Mouse (Mus musculus): Measurements from ENCODE around the gene Rgl1. TPM values are rescaled to one million over a fixed set of nuclear protein-coding genes. Genes with fewer than 3 reads are reported as not detected.

The Rgl1 gene
- polyA plus RNA-seq, 1 experiment: 7.6 TPM

- Histone ChIP-seq H3K27me3 (ENCODE audit: control insufficient read depth, insufficient read depth, insufficient read length) (peaks cover 3% of the 10 kb centered on the region), H3K79me3 (ENCODE audit: low read depth) (no peaks in the 10 kb centered on the region), H3ac (ENCODE audit: control insufficient read depth, insufficient read length, low read depth) (no peak overlapping the region), H3K4me3 (ENCODE audit: insufficient read depth, poor library complexity, severe bottlenecking) (no peak overlapping the region), H3K36me3 (ENCODE audit: control insufficient read depth, insufficient read depth) (no peaks in the 10 kb centered on the region), H3K79me2 (ENCODE audit: control insufficient read depth, insufficient read depth) (no peaks in the 10 kb centered on the region)
- TF ChIP-seq MYOD1 (IDR thresholded peaks at IDR 0.05; ENCODE audit: control insufficient read depth, insufficient read length, low read depth): no peak
Observed at GRCm38 (mm10) chr1:152796683-152797263, 30.6 kb upstream of the Rgl1 start.

GRCm38 (mm10) chr1:152795688-152796255 is 29.6 kb upstream of the Rgl1 start:
- Histone ChIP-seq H3K4me3 (ENCODE audit: insufficient read depth, poor library complexity, severe bottlenecking) (no peak overlapping the region), H3K79me2 (ENCODE audit: control insufficient read depth, insufficient read depth) (no peaks in the 10 kb centered on the region), H3K79me3 (ENCODE audit: low read depth) (no peaks in the 10 kb centered on the region), H3ac (ENCODE audit: control insufficient read depth, insufficient read length, low read depth) (no peak overlapping the region), H3K36me3 (ENCODE audit: control insufficient read depth, insufficient read depth) (no peaks in the 10 kb centered on the region), H3K27me3 (ENCODE audit: control insufficient read depth, insufficient read depth, insufficient read length) (no peaks in the 10 kb centered on the region)
- TF ChIP-seq CTCF (IDR thresholded peaks at IDR 0.05; ENCODE audit: control insufficient read depth, insufficient read depth, insufficient read length) (no peak), USF1 (IDR thresholded peaks at IDR 0.05; ENCODE audit: low read depth) (no peak), MYOD1 (IDR thresholded peaks at IDR 0.05; ENCODE audit: control insufficient read depth, insufficient read length, low read depth) (no peak), CEBPB (IDR thresholded peaks at IDR 0.05; ENCODE audit: low read depth) (no peak), MYOG (IDR thresholded peaks at IDR 0.05; ENCODE audit: control insufficient read depth, extremely low read depth, insufficient read length) (no peak), FOSL1 (IDR thresholded peaks at IDR 0.05; ENCODE audit: insufficient read depth, low read length, poor library complexity, severe bottlenecking) (no peak), MAX (IDR thresholded peaks at IDR 0.05) (no peak)

GRCm38 (mm10) chr1:152793495-152794130 is 27.5 kb upstream of the Rgl1 start:
- no peaks in the 10 kb centered on the region for H3K79me2 ChIP-seq (ENCODE audit: control insufficient read depth, insufficient read depth)
- no peaks in the 10 kb centered on the region for H3K79me3 ChIP-seq (ENCODE audit: low read depth)
- H3K36me3 ChIP-seq (ENCODE audit: control insufficient read depth, insufficient read depth): no peaks in the 10 kb centered on the region
- no peak for TF ChIP-seq CTCF (IDR thresholded peaks at IDR 0.05; ENCODE audit: control insufficient read depth, insufficient read depth, insufficient read length)
- TF ChIP-seq CEBPB (IDR thresholded peaks at IDR 0.05; ENCODE audit: low read depth): no peak
- no peak for TF ChIP-seq USF1 (IDR thresholded peaks at IDR 0.05; ENCODE audit: low read depth)
- no peak for TF ChIP-seq MAX (IDR thresholded peaks at IDR 0.05)
- no peak for TF ChIP-seq FOSL1 (IDR thresholded peaks at IDR 0.05; ENCODE audit: insufficient read depth, low read length, poor library complexity, severe bottlenecking)
- TF ChIP-seq MYOG (IDR thresholded peaks at IDR 0.05; ENCODE audit: control insufficient read depth, extremely low read depth, insufficient read length): no peak
- no peak for TF ChIP-seq MYOD1 (IDR thresholded peaks at IDR 0.05; ENCODE audit: control insufficient read depth, insufficient read length, low read depth)
- no peak overlapping the region for H3ac ChIP-seq (ENCODE audit: control insufficient read depth, insufficient read length, low read depth)
- H3K4me3 ChIP-seq (ENCODE audit: insufficient read depth, poor library complexity, severe bottlenecking): no peak overlapping the region
- H3K27me3 ChIP-seq (ENCODE audit: control insufficient read depth, insufficient read depth, insufficient read length): no peaks in the 10 kb centered on the region

- H3K36me3 ChIP-seq (ENCODE audit: control insufficient read depth, insufficient read depth): no peaks in the 10 kb centered on the region
- H3K79me3 ChIP-seq (ENCODE audit: low read depth): no peaks in the 10 kb centered on the region
- no peak for TF ChIP-seq FOSL1 (IDR thresholded peaks at IDR 0.05; ENCODE audit: insufficient read depth, low read length, poor library complexity, severe bottlenecking)
- no peak for TF ChIP-seq MYOG (IDR thresholded peaks at IDR 0.05; ENCODE audit: control insufficient read depth, extremely low read depth, insufficient read length)
- no peaks in the 10 kb centered on the region for H3K79me2 ChIP-seq (ENCODE audit: control insufficient read depth, insufficient read depth)
- H3K4me3 ChIP-seq (ENCODE audit: insufficient read depth, poor library complexity, severe bottlenecking): no peak overlapping the region
- no peak overlapping the region for H3ac ChIP-seq (ENCODE audit: control insufficient read depth, insufficient read length, low read depth)
- no peaks in the 10 kb centered on the region for H3K27me3 ChIP-seq (ENCODE audit: control insufficient read depth, insufficient read depth, insufficient read length)
Observed at GRCm38 (mm10) chr1:152792736-152793494, 26.8 kb upstream of the Rgl1 start.

- Histone ChIP-seq H3K36me3 (ENCODE audit: control insufficient read depth, insufficient read depth) (no peaks in the 10 kb centered on the region), H3K27me3 (ENCODE audit: control insufficient read depth, insufficient read depth, insufficient read length) (no peaks in the 10 kb centered on the region), H3K4me3 (ENCODE audit: insufficient read depth, poor library complexity, severe bottlenecking) (no peak overlapping the region), H3K79me3 (ENCODE audit: low read depth) (no peaks in the 10 kb centered on the region), H3ac (ENCODE audit: control insufficient read depth, insufficient read length, low read depth) (no peak overlapping the region), H3K79me2 (ENCODE audit: control insufficient read depth, insufficient read depth) (no peaks in the 10 kb centered on the region)
- no peak for TF ChIP-seq MYOG (IDR thresholded peaks at IDR 0.05; ENCODE audit: control insufficient read depth, extremely low read depth, insufficient read length)
- TF ChIP-seq USF1 (IDR thresholded peaks at IDR 0.05; ENCODE audit: low read depth): no peak
- TF ChIP-seq CEBPB (IDR thresholded peaks at IDR 0.05; ENCODE audit: low read depth): no peak
- TF ChIP-seq MYOD1 (IDR thresholded peaks at IDR 0.05; ENCODE audit: control insufficient read depth, insufficient read length, low read depth): no peak
- TF ChIP-seq FOSL1 (IDR thresholded peaks at IDR 0.05; ENCODE audit: insufficient read depth, low read length, poor library complexity, severe bottlenecking): no peak
- TF ChIP-seq MAX (IDR thresholded peaks at IDR 0.05): no peak
- no peak for TF ChIP-seq CTCF (IDR thresholded peaks at IDR 0.05; ENCODE audit: control insufficient read depth, insufficient read depth, insufficient read length)
Observed at GRCm38 (mm10) chr1:152791269-152791668, 25.1 kb upstream of the Rgl1 start.
